Mouse (Mus musculus) pancreas, adult 10 weeks (tissue): ENCODE results near the gene Map4k4. TPM values are rescaled to one million over a fixed set of nuclear protein-coding genes. Genes with fewer than 3 reads are reported as not detected.

Experiments used
- polyA plus RNA-seq: library from polyadenylated mRNA; stranded (reverse); fragments of 350-450 nt; fragmentation: Illumina TruSeq; extraction: RNeasy Lipid Tissue Mini Kit (QIAGEN cat#74804); gene quantifications from one replicate; pipeline ENCODE4 v1.2.3, GENCODE M21; 2015; ENCODE audit warnings: low read depth, low replicate concordance; ENCODE audit not compliant: insufficient read depth

Map4k4 gene
- polyA plus RNA-seq, result 21.6 TPM

DNA sequence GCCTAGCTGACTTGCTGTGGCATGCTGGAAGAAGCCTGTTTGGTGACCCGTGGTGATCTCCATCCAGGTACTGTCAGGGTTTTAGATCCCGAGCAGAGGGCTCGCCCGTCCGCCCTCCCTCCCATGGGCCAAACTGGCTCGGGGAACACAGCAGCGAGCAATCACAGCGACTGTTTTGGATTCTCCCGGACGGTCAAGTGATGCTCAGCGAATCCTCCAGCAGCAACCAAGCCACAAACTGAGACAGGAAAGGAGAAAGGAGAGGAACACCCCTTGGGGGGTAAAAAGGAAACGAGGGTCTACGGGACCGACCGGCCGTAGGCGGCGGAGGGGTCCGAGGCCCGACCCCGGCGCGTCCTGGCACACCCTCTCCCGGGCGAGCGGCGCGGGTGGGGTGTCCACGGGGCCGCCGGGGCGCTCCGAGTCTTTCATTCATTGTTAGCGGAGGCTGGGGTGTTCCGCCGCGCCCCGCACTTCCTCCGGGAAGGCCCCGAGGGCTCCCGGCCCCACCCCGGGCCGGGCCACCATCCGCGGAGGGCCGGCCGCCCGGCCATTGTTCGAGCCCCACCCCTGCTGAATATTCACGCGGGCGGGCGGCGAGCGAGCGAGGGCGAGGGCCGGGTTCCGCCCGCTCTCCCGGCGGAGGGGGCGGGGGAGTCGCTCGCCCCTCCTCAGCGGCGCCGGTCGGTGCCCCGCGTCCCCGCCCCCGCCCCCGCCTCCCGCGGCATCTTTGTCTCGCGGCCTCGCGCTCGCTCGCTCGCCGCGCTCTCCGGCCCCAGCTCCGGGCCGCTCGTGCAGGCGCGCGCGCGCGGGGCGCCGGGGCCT, at the start of gene Map4k4:
Gene Map4k4 (plus strand): TSS at position 733 of the 825 bp plus-strand sequence.

DNA sequence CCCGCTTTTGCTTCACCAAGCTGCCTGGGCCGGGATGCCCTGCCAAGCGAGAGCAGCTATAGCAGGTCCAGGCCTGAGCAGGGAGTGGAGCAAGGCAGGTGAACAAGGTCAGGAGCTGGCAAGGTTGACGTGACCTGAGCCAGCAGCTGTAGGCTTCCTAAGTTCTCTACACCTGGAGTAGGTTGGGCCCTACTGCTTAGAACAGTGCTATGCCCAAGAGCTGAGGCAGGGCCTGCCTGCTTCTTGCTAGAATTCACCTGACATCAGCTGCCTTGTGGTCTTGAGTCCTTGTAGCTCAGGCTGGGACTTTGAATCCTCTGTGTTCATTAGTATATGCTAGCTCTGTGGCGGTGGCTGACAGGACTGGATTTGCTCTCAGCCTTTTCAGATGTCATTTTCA, 173.1 kb downstream of the Map4k4 start, which contains the start of gene Il1r2:
Gene Il1r2 (plus strand): TSS at position 301 of the 400 bp plus-strand sequence.

Other genes with a start within 250 kb of the Map4k4 start
- gene Creg2, start 249.4 kb upstream of the Map4k4 start, polyA plus RNA-seq, result not detected
- gene Rfx8, start 179.9 kb upstream of the Map4k4 start, polyA plus RNA-seq, result not detected
- gene Gm3646, start 95.6 kb upstream of the Map4k4 start, polyA plus RNA-seq, result not detected
- not detected for gene Il1r2, start 173.2 kb downstream of the Map4k4 start, polyA plus RNA-seq